ENCODE assay signal across 9 mouse cellular contexts in genomic region chr5:35938249-35939223, GRCm38 (mm10). TPM values are rescaled to one million over a fixed set of nuclear protein-coding genes. Genes with fewer than 3 reads are reported as not detected.
DNase-seq lines count a peak whose midpoint lies in the region; ATAC-seq and TF ChIP-seq lines count a peak whose summit lies in the region.
"Had no signal": no experiment of that assay in that cellular context is flagged by ENCODE, and none has a peak within 500 bp of the region (broad histone marks: within the 10 kb centered on the region; RNA-seq: fewer than 3 reads in every experiment).

No protein-coding gene starts in this region.

- H3K4me2 ChIP-seq in neural tube, embryonic 15.5 days = no peak overlapping the region

- 72% methylated on average over 10 of the region's 10 CpGs for WGBS in liver, adult 2 months
- 69% methylated on average over 10 of the region's 10 CpGs for WGBS in neural tube, embryonic 15.5 days

- peak; percentile 36 for DNase-seq in gastrocnemius, postnatal 25 days
- DNase-seq in gastrocnemius, postnatal 4 days (ENCODE audit: low spot score in 2 of 2) = no peak
- peak; percentile 11 for DNase-seq in liver, adult 2 months (ENCODE audit: extremely low read depth, low read depth, low spot score)
- DNase-seq in liver = no peak
- DNase-seq in ovary, postnatal 14 days (ENCODE audit: low spot score) = no peak
- no peak for DNase-seq in adrenal gland, postnatal 36 days
- DNase-seq: kidney, postnatal 25 days had no signal

- no peaks in the 10 kb centered on the region for H3K4me1 ChIP-seq in liver, adult 2 months (ENCODE audit: control insufficient read depth, insufficient read depth, low read length)
- H3K4me1 ChIP-seq in brown adipose tissue, adult 24 weeks (ENCODE audit: control insufficient read depth, insufficient read depth, insufficient read length, low read length) = peaks cover 2% of the 10 kb centered on the region; the same call in 1 of the 2 replicates
- H3K4me1 ChIP-seq in neural tube, embryonic 15.5 days = peaks cover 41% of the 10 kb centered on the region

- no peak for TF ChIP-seq POLR2A in liver, adult 2 months (IDR thresholded peaks at IDR 0.05; ENCODE audit: extremely low read depth, insufficient read depth, low read length)

- no peaks in the 10 kb centered on the region for H3K79me2 ChIP-seq in liver, adult 2 months (ENCODE audit: control insufficient read depth, insufficient read depth, low read length)

- no peaks in the 10 kb centered on the region for H3K27me3 ChIP-seq in liver, adult 2 months (ENCODE audit: control insufficient read depth, insufficient read depth, low read length)
- H3K27me3 ChIP-seq in neural tube, embryonic 15.5 days (replicated peaks) = no peaks in the 10 kb centered on the region

- no peak for ATAC-seq in neural tube, embryonic 15.5 days (ENCODE audit: low FRiP score)

- no peak overlapping the region for H3K27ac ChIP-seq in liver, adult 2 months (replicated peaks; ENCODE audit: insufficient read depth, low read depth, low read length)
- peak overlapping the region; percentile 46; the same call in 1 of the 2 replicates for H3K27ac ChIP-seq in brown adipose tissue, adult 24 weeks (replicated peaks; ENCODE audit: low read depth, low read length)
- peak overlapping the region; percentile 6; the same call in 1 of the 2 replicates for H3K27ac ChIP-seq in neural tube, embryonic 15.5 days (replicated peaks)

- H3K9me3 ChIP-seq in neural tube, embryonic 15.5 days (replicated peaks) = no peaks in the 10 kb centered on the region

- no peak overlapping the region for H3K9ac ChIP-seq in liver, adult 2 months (ENCODE audit: low read depth, low read length)
- no peak overlapping the region for H3K9ac ChIP-seq in neural tube, embryonic 15.5 days (replicated peaks)

- no peaks in the 10 kb centered on the region for H3K36me3 ChIP-seq in liver, adult 2 months (ENCODE audit: control insufficient read depth, insufficient read depth, low read length)
- H3K36me3 ChIP-seq in neural tube, embryonic 15.5 days = peaks cover 12% of the 10 kb centered on the region

- H3K4me3 ChIP-seq in liver, adult 2 months (ENCODE audit: insufficient read depth, low read depth, low read length) = no peak overlapping the region
- H3K4me3 ChIP-seq in brown adipose tissue, adult 24 weeks (ENCODE audit: insufficient read depth, low read depth, low read length) = no peak overlapping the region
- no peak overlapping the region for H3K4me3 ChIP-seq in neural tube, embryonic 15.5 days (replicated peaks)

- TF ChIP-seq CTCF in liver, adult 2 months (IDR thresholded peaks at IDR 0.05; ENCODE audit: low read depth, low read length) = no peak

RNA-seq across cellular contexts. Expression of gene Afap1, which starts 45.4 kb away (rescaled TPM):
- total RNA-seq in gastrocnemius, postnatal 25 days (2021) = 1 to 10 TPM; 7.8 to 8.1 TPM
- 10 to 100 TPM; 44.5 to 48.0 TPM for total RNA-seq in gastrocnemius, postnatal 4 days (2021)
- total RNA-seq in liver, adult 2 months (2014; rRNA removed) = 0.55 and 1.1 TPM in 2 replicates
- polyA plus RNA-seq in liver, adult 2 months (2012; rRNA removed) = 0.46 and 0.73 TPM in 2 replicates
- polyA plus RNA-seq in brown adipose tissue, adult 24 weeks (2012; ENCODE audit: insufficient read depth, insufficient read length, missing spikeins) = 19.0 and 19.3 TPM in 2 replicates
- 50.8 and 57.0 TPM in 2 replicates for polyA plus RNA-seq in neural tube, embryonic 15.5 days (2015; fragmentation: Nextera tagmentation; extraction: Ambion mirVana)
- total RNA-seq in adrenal gland, postnatal 36 days (2021) = 10 to 100 TPM; 21.1 to 25.9 TPM

Comparison
In these comparisons a context has a peak if more than half of its experiments do, and no peak if none do; other contexts are left out.
1. DNase-seq: peak in gastrocnemius, postnatal 25 days (single experiment) and liver, adult 2 months (single experiment); none in gastrocnemius, postnatal 4 days (0 of 2), liver (single experiment), ovary, postnatal 14 days (single experiment) and adrenal gland, postnatal 36 days (0 of 2).